In the genomic region with DNA sequence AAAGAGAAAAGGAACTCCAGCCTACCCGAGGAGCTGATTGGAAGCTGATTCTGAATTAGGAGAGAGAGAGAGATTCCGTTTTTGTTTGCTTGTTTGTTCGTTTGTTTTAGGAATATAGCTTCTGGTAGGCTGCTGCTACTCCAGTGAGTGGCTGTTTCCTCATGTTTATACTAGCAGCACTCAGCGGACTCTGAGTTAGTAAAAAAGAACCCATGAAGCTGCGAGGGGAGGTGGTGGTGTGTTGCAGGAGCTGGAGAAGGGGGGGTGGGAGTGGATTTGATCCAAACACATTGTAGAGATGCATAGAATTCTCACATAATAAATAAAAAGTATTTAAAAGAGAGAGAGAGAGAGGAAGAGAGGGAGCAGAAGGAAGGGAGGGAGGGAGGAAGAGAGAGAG, we compare ENCODE assay signal across 30 mouse cellular contexts.
"Had no signal": no experiment of that assay in that cellular context is flagged by ENCODE, and none has a peak within 500 bp of the region (broad histone marks: within the 10 kb centered on the region; RNA-seq: fewer than 3 reads in every experiment).

No protein-coding gene starts in this region.

- H3K9me3 ChIP-seq: limb, embryonic 10.5 days; limb, embryonic 12.5 days; limb, embryonic 13.5 days; limb, embryonic 15.5 days; liver, embryonic 12.5 days; liver, embryonic 13.5 days; liver, embryonic 15.5 days; lung, embryonic 15.5 days; megakaryocyte, embryonic 14.5 days; midbrain, embryonic 10.5 days; midbrain, embryonic 12.5 days; midbrain, embryonic 13.5 days; midbrain, embryonic 15.5 days; neural tube, embryonic 12.5 days had no signal

- H3K9ac ChIP-seq: limb, embryonic 12.5 days; limb, embryonic 13.5 days; limb, embryonic 15.5 days; liver, embryonic 12.5 days; liver, embryonic 13.5 days; liver, embryonic 14.5 days; liver, embryonic 15.5 days; liver, postnatal 0 days; lung, embryonic 15.5 days; midbrain, embryonic 12.5 days; midbrain, embryonic 13.5 days; midbrain, embryonic 15.5 days; neural tube, embryonic 12.5 days had no signal

- DNase-seq: left cerebral cortex, postnatal 4 days; liver; liver, embryonic 13.5 days; liver, postnatal 0 days; lung, adult 18-20 months; lung, adult 2 months; lung, postnatal 14 days; lung, postnatal 4 days; midbrain, embryonic 14.5 days had no signal

- H3K36me3 ChIP-seq: limb, embryonic 10.5 days; limb, embryonic 12.5 days; limb, embryonic 13.5 days; limb, embryonic 15.5 days; liver, embryonic 12.5 days; liver, embryonic 13.5 days; liver, embryonic 15.5 days; lung, embryonic 15.5 days; midbrain, embryonic 10.5 days; midbrain, embryonic 12.5 days; midbrain, embryonic 13.5 days; midbrain, embryonic 15.5 days; neural tube, embryonic 12.5 days had no signal

- ATAC-seq: liver, embryonic 12.5 days; liver, postnatal 0 days; lung, postnatal 0 days; midbrain, embryonic 13.5 days; midbrain, embryonic 15.5 days; midbrain, embryonic 16.5 days had no signal

- H3K4me3 ChIP-seq: left cerebral cortex, adult 2 months; limb, embryonic 10.5 days; limb, embryonic 12.5 days; limb, embryonic 13.5 days; limb, embryonic 15.5 days; liver, embryonic 12.5 days; liver, embryonic 13.5 days; liver, embryonic 15.5 days; lung, embryonic 15.5 days; megakaryocyte, embryonic 14.5 days; midbrain, embryonic 10.5 days; midbrain, embryonic 12.5 days; midbrain, embryonic 13.5 days; midbrain, embryonic 15.5 days; myocyte; neural tube, embryonic 12.5 days had no signal

- H3K27me3 ChIP-seq: limb, embryonic 12.5 days; limb, embryonic 15.5 days; liver, embryonic 12.5 days; liver, embryonic 13.5 days; liver, embryonic 15.5 days; lung, embryonic 15.5 days; megakaryocyte, embryonic 14.5 days; midbrain, embryonic 12.5 days; midbrain, embryonic 13.5 days; midbrain, embryonic 15.5 days; neural tube, embryonic 12.5 days had no signal

- H3K4me1 ChIP-seq: liver, embryonic 12.5 days; liver, embryonic 13.5 days; liver, embryonic 15.5 days; megakaryocyte, embryonic 14.5 days; midbrain, embryonic 10.5 days; midbrain, embryonic 12.5 days; midbrain, embryonic 13.5 days; midbrain, embryonic 15.5 days; neural tube, embryonic 12.5 days had no signal

- H3K27ac ChIP-seq: left cerebral cortex, adult 2 months; limb, embryonic 10.5 days; limb, embryonic 12.5 days; limb, embryonic 13.5 days; limb, embryonic 15.5 days; liver, embryonic 12.5 days; liver, embryonic 13.5 days; liver, embryonic 14.5 days; liver, embryonic 15.5 days; lung, embryonic 15.5 days; macrophage; midbrain, embryonic 10.5 days; midbrain, embryonic 12.5 days; midbrain, embryonic 13.5 days; midbrain, embryonic 15.5 days; neural tube, embryonic 12.5 days had no signal

- H3K4me2 ChIP-seq: limb, embryonic 12.5 days; limb, embryonic 13.5 days; limb, embryonic 15.5 days; liver, embryonic 11.5 days; liver, embryonic 12.5 days; liver, embryonic 13.5 days; liver, embryonic 15.5 days; lung, embryonic 15.5 days; midbrain, embryonic 11.5 days; midbrain, embryonic 12.5 days; midbrain, embryonic 13.5 days; midbrain, embryonic 15.5 days; neural tube, embryonic 12.5 days had no signal
